Mouse (Mus musculus) spleen, adult 2 months (tissue): ENCODE data around the gene Foxd4.

ENCODE experiments used
- CTCF ChIP-seq: fragments of 200-500 bp; IDR thresholded peaks from 2 replicates; pipeline ENCODE4 v1.5.1; 2011; ENCODE audit warnings: mild to moderate bottlenecking, inconsistent platforms; ENCODE audit not compliant: insufficient read depth, insufficient read length, insufficient replicate concordance; ENCODE audit errors: extremely low read depth
- POLR2A ChIP-seq: fragments of 200-500 bp; IDR thresholded peaks from 2 replicates; pipeline ENCODE4 v1.6.1; 2011; ENCODE audit warnings: low read depth, low read length, inconsistent platforms

- TF ChIP-seq CTCF (peak; percentile 77; the same call in 1 of the 2 replicates), POLR2A (no peak)
Observed at GRCm38 (mm10) chr19:24871037-24871635, 29.9 kb downstream of the Foxd4 start.
